Mouse (Mus musculus) gastrocnemius, adult 18-20 months (tissue): ENCODE measurements around the gene Gm12569. TPM values are rescaled to one million over a fixed set of nuclear protein-coding genes. Genes with fewer than 3 reads are reported as not detected.

ENCODE experiments used
- DNase-seq: peaks from one replicate; pipeline ENCODE4 v3.0.0; 2021; ENCODE audit warnings: low spot score
- long read RNA-seq, 2 experiments: library from polyadenylated mRNA; stranded (forward); transcript quantifications; one replicate each; pipeline ENCODE4 v2.0.0; 2021
- total RNA-seq, 2 experiments: library from RNA; stranded (reverse); gene quantifications; 2 replicates each; pipeline ENCODE4 v1.2.3; 2021

The Gm12569 gene
- total RNA-seq: not detected
- long read RNA-seq, experiment 1: 0 reads
- long read RNA-seq, experiment 2: 0 reads

DNA sequence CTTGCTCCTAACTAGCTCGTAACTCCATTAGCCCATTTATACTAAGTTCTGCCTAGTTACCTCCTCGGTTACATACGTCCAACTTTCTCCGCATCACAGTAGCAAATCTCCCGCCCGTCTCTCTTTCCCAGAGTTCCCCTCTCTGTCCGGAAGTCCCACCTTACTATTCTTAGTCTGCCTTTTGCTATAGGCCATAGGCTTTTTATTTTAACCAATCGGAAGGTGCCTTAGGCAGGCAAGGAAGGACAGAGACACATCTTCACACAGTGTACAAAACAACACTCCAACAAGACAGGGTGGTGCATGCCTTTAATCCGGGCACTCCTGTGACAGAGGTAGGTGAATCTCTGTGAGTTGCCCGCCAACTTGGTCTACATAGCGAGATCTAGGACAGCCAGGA lies at the start of gene Gm12569:
TSS of gene Gm12569 (plus strand) at position 166 of the 400 bp plus-strand sequence.
- no peak for DNase-seq

DNA sequence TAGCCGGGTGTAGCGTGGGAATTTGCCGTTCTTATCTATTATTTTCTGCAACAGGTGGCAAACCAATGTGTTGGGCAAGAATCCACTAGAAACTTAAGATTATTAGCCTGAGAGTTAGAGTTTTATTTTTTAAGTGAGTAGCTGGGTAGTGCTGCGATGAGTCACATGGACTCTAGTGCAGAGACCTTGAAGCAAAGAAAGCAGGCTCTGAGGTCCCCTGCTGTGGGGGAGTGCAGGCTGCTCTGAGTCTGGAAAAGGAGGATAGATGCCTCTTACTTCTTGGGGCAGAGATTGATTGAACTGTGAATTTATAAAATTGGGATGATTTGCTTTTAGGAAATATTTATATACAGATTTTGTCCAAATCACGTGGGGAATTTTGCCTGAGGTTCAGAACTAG lies 17.5 kb upstream of the Gm12569 start:
- DNase-seq: no peak

DNA sequence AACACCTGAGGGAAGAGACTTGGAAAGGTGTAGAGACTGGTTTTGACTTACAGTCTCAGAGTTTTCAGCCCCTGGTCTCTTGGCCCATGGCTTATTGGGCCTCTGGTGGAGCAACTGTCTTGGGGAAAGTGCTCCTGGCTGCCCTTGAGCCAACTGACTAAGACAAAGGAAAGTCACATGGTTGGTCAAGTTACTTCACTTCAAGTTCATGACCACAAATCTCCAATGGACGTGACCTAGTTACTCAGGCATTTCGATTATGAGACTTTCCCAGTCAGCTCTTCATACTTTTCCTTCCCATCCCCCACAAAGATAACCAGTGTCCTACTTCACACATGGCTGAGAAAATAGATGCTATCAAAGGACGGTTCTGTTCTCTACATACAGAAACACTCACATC lies 12.5 kb upstream of the Gm12569 start:
- DNase-seq: no peak

DNA sequence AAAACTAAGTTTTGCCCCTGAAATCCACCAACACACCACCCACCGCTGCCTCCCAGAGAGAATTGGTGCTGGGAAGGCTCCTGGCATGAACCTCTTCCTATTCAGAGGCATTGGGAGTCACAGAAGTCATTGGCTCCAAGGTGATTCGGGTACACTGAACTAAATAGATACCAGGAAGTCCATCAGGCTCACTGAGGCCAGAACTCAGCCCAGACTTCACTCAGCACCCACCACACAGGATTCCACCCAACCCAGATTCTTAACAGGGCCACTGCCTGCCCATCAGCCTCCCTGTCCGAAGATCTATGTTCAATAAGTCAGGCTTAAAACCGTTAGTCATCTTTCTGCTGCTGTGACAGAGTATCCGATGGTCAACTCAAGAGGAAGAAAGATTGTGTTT lies 8.8 kb upstream of the Gm12569 start:
- DNase-seq: no peak

DNA sequence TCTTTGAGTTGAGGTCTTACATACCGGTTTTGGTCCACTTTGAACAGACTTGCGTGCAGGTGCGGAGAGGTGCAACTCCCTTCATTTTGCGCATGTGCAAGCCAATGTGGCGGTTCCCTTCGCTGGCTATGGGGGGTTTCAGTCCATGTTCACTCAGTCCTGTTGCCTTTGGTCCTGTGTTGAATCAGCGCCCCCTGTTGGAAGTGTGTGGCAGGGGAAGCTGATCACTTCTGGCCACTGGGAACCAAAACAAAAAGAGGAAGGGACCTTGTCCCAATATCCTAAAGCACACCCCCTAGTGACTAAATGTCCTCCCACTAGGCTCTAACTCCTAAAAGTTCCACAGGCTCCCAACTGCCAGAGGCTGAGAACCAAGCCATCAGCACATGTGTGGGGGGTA lies 6.3 kb upstream of the Gm12569 start:
- no peak for DNase-seq

DNA sequence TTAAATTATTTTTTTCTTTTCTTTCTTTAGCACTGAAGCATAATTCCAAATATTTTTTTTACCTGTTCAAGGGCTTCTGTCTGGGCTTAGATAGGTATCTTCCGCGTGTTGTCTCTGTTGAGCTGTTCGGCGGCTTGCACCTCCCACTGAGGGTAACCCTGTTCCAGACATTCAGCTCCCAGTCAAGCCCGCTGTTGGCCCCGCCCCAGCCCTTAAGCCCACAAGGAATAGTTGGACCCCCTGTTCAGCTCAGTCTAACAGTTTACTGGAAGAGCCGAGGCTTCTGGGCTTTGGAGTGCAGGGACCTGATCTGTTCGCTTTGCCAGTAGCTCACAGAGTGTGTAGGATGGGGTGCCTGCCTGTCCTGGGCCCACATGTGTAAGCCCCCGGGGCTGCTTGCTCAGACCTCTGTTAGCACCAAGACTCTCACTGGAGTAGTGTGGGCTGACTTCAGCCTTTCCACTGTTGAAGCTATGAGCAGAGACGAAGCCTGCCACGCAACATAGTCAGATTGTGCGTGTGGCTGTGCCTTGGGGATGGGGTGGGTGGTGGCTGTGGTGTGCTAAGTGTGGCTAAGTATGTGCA lies 785 bp upstream of the Gm12569 start:
- no peak for DNase-seq

DNA sequence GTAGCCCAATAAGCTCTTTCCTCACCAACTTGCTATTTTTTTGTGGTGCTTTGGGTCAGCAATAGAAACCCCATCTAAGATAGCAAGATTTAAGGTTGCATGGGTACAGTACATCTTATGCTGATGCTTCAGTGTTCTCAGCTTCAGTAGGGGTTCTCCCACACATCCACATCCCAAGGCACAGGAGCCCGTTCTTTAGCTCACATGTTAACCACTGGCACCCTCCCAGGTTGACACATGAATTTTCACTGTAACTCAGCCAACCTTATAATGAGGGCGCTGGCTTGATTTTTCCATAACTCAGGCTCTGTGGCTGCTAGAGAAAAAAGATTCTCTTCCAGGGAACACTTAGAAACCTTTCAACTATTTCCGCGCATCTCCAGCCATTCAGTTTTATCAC lies 6.8 kb downstream of the Gm12569 start:
- no peak for DNase-seq

DNA sequence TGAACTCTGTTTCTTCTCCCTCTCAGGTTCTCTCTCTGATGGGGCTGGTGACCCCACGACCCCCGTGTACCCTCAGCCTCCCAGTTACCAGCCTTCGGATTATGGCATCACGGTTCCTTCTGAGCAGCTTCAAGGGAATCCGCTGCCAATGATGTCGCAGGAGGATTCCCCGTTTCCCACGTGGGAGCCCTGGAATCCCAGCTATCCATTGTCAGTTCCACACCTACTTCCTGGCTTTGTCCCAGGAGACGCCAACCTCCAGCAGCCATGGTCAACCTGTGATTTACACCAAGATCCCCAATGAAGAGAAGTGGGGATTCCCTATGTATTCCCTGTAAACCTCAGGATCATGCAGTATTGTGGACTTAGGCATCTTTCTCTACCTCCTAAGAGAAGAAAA lies 14.4 kb downstream of the Gm12569 start:
- no peak for DNase-seq

DNA sequence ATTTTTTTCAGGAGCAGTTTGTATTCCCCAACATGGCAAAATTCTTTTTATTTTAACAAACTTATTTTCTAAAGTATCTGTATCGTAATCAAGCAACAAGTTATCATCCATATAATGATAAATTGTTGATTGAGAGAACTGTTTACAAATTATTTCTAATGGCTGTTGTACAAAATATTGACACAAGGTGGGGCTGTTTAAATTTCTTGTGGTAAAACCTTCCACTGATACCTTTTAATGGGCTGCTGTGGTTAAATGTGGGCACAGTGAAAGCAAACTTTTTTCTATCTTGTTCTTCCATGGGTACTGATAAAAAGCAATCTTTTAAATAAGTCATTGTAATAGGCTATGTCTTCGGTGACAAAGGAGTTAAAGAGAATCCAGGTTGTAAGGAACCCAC lies 22.6 kb downstream of the Gm12569 start:
- no peak for DNase-seq

DNA sequence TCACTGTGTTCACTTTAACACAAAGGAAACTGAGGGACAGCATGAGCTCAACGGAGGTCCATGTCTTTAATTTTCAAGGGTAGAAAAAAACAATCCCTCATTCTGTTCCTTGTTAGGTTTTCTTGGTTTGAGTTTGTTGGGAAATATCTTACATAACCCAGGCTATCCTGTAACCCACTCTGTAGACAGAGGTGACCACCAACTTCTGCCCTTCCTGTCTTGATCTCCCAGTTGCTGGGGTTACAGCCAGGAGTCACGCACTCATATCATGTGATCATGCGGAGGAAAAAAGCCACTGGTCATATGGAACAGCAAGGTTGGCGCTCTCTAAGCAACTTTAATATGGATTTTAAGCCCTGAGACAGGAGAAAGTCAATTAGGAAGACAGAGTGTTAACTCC lies 36.7 kb downstream of the Gm12569 start:
- DNase-seq: no peak

DNA sequence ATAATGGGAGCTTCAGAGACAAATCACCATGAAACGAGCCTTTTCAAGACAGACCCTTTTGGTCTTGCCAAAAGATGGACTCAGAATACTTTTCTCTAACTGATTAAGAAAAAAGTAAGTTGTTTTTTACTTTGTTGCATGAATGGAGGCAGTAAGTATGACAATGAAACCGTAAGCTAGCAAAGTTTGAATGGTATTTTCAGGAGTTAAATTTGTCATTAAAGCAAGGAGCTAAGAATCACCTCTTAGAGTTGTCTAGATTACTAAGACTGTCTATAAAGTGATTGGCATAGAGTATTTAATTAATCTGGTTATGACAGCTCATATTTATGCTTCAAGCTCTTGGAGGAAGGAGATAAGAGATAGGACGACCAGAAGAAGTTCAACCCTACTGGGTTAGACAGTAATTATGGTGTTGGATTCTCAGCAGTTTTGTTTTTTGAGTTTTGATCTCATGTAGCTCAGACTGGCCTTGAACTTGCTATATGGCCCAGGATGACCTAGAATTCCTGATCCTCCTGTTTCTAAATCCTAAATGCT lies 41.5 kb downstream of the Gm12569 start, which contains the start of gene Clk4:
TSS of gene Clk4 (plus strand) at position 51 of the 540 bp plus-strand sequence.
- no peak for DNase-seq

DNA sequence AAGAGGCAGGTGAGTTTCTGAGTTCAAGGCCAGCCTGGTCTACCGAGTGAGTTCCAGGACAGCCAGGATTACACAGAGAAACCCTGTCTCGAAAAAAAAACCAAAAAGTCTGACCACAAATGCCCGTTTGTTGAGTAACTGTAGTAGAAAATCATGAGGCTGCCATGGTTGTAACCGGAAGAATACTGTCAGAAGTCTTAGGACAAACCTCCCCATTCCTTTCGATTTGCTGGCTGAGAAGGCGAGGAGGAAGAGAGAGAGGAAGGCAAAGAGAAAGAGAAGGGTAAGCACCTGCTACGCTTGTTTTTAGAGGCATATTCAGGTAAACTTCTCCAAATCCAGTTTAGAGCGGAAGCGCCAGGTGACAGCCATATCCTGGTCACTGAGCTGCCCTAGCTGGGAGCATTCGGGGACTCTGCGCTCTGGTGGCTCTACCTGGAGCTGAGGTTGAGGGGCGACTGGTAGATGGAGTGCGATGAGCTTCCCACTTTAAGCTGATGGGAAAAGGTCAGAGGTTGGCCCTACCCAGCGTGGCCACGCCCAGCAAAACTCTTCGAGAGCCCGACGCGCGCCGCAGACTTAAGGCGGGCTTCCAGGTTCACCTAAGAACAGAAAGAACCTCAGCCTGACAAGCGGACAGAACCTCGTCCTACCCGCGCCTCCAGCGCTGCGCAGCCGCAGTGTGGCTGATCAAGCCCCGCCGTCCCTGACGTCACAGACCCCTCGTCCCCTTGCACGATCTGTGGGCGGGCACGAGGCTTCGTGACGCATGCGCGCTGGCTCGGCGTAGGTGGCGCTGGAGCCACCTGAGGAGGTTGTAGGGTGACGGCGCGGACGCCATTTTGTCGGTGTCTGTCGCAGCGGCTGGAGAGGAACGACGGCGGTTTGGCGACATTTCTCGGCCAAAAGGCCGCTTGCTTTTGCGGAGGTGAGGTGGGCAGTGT lies 42.3 kb downstream of the Gm12569 start, which contains the start of gene BC049762:
TSS of gene BC049762 (minus strand) at position 705 of the 944 bp plus-strand sequence.
- DNase-seq: peak; percentile 99

DNA sequence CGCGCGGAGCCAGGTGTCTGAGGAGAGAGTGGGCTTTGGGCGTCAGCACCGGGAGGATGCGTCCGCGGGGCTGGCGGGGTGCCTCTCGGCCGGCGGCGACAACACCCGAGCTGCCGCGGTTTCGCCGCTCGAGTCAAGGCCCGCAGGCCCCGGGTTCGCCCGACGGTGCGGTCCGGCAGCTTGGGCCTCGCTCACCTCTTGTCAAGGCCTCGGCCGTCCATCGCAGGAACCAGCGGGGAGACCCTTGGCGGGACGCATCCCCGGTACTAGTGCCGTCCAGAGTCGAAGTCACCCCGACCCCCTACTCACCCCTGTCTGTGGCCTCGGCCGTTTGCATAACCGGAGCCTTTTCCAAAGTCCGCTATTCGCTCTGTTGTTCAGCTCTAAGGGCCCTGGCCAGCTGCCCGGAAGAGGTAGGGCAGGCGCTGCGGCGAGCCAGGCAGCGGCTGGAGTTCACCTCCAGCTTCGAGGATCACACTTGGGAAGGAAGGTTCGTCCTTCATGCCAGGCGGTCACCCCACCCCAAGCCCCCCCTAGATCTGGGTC lies 43.1 kb downstream of the Gm12569 start:
- DNase-seq: peak; percentile 68

DNA sequence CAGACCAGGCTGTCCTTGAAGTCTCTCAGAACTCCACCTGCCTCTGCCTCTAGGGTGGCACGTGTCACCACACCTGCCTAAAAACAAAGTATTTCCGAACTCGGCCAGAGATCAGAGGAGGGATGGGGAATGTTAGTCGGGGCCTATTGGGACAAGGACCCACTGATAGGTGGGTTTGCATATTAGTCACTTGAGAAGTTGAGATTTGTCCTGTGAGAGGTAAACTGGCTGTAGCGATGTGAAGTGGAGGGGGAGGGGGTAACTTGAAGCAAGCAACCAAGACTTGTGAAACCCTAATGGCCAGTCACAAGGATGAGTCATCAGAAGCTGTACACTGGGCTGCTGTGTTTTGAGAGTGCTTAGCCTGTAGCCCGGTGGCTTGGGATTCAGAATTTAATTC lies 44.1 kb downstream of the Gm12569 start:
- peak; percentile 52 for DNase-seq

DNA sequence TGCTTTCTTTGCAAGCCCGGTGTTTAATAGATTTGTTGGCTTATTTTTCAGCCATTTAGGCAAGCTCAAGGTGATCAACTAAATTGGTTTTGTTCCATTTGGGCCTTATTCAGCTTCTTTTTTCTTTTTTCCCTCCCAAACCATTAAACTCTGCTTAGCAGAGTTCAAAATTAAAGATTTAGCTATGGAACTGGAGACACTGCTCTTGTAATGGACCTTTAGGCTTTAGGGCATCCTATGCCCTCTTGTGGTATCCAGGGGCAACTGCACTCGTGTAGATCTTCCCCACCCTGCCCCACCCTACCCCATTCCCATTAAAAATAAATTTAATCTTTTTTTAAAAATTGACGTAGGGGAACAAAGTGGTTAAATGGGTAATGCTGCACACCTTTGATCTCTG lies 45.1 kb downstream of the Gm12569 start:
- peak; percentile 35 for DNase-seq

DNA sequence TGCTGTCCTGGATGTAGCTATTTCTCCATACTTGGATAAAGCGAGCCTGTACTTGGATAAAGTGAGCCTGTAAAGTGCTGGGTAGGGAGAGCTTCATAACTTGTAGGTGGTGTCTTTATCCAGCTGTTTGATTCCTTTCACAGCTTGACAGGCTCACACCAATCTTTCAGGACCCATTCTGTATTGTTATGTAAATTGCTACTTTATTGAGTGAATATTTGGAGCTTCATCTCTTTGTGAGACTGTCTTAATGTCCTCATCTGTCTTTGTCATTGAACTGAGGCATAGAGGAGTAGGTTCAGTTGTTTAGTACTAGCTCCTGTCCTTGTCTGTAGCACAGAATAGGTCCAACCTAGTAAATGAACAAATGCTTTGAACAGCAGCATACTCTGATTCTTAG lies 54.1 kb downstream of the Gm12569 start:
- no peak for DNase-seq

Other genes starting within 250 kb of the Gm12569 start
- not detected for gene Olfr1377, start 238.5 kb upstream of the Gm12569 start, total RNA-seq
- not detected for gene Olfr51, start 216.9 kb upstream of the Gm12569 start, total RNA-seq
- gene Olfr54, start 206.2 kb upstream of the Gm12569 start, total RNA-seq: not detected
- not detected for gene Olfr1375, start 172.4 kb upstream of the Gm12569 start, total RNA-seq
- gene Zfp354a, start 161.2 kb upstream of the Gm12569 start, total RNA-seq: 1 to 10 TPM; 2.8 to 3.2 TPM
- 10 to 100 TPM; 42.3 to 43.3 TPM for gene Clk4, start 41.3 kb downstream of the Gm12569 start, total RNA-seq
- not detected for gene BC049762, start 42.6 kb downstream of the Gm12569 start, total RNA-seq
- 1 to 10 TPM; 1.6 to 1.7 TPM for gene Col23a1, start 69.4 kb downstream of the Gm12569 start, total RNA-seq